Mouse (Mus musculus): ENCODE measurements around the gene Lipc. TPM values are rescaled to one million over a fixed set of nuclear protein-coding genes. Genes with fewer than 3 reads are reported as not detected.

The Lipc gene
- polyA plus RNA-seq, 1 experiment from 2014 or later: 0.19 TPM

DNA sequence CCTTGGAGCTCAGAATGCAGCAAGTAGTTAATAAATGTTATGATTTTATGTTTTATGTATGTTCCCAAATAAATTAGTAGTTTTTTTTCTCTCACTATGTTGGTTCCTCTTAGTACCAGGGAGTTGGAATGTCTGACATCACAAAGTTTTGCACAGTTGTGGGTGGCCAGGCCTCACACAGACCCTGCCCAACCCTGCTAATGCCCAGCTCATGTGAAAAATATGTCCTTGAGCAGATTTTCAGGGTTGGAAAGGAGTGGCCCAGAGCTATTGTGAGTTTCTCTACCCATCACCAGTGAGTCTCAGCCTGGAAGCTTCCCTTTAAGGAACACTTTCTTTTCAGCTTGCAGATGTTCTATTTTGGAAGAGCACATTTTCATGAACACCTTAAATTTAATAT, 24.3 kb downstream of the Lipc start:
- no peak for ATAC-seq
- Histone ChIP-seq H3K4me1 (ENCODE audit: control insufficient read depth, insufficient read depth, low read length) (no peaks in the 10 kb centered on the region), H3K27me3 (ENCODE audit: control insufficient read depth, insufficient read depth, low read depth, low read length) (no peaks in the 10 kb centered on the region), H3K4me2 (ENCODE audit: low read length) (no peak overlapping the region), H3K27ac (ENCODE audit: low read length) (no peak overlapping the region), H3K9ac (ENCODE audit: low read depth, low read length) (no peak overlapping the region), H3K9me3 (replicated peaks; ENCODE audit: control insufficient read depth, low read length, poor library complexity, severe bottlenecking) (no peaks in the 10 kb centered on the region), H3K4me3 (ENCODE audit: low read depth, low read length) (no peak overlapping the region), H3K36me3 (ENCODE audit: control insufficient read depth, insufficient read depth, low read length) (no peaks in the 10 kb centered on the region)

DNA sequence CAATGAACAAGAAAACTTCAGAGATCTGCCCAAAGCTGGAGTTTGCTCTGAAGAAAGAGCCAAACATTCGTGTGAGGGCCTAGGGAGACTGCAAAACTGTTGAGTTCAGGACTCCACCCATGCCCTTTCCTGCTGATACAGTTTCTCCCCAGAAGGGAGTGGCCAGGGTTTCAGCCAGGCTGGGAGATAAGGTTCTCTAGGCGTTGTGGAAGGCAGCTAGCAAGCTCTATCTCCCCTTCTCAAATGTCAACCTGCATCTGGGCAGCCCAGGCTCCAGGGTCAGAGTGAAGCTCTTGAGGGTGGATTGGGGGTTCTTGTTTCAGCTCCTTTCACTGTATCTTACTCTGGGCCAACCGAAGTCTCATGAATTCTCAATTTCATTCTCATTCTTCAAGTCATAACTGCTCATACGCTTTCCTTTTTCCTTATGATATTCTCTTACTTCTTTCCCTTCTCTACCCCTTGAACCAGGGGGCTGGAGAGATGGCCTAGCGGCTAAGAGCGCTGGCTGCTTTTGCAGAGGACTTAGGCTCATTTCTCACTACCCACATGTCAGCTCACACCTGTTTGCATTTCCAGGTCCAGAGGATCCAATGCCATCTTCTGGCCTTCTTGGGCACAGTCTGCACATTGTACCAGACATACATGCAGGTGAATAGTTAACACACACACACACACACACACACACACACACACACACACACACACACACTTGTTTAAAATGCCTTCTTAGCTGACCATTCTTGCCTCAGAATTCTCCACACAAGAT, 25.0 kb downstream of the Lipc start:
- no peak for ATAC-seq
- Histone ChIP-seq H3K4me1 (ENCODE audit: control insufficient read depth, insufficient read depth, low read length) (no peaks in the 10 kb centered on the region), H3K4me2 (ENCODE audit: low read length) (no peak overlapping the region), H3K36me3 (ENCODE audit: control insufficient read depth, insufficient read depth, low read length) (no peaks in the 10 kb centered on the region), H3K27ac (ENCODE audit: low read length) (no peak overlapping the region), H3K27me3 (ENCODE audit: control insufficient read depth, insufficient read depth, low read depth, low read length) (no peaks in the 10 kb centered on the region), H3K9me3 (replicated peaks; ENCODE audit: control insufficient read depth, low read length, poor library complexity, severe bottlenecking) (no peaks in the 10 kb centered on the region), H3K9ac (ENCODE audit: low read depth, low read length) (no peak overlapping the region), H3K4me3 (ENCODE audit: low read depth, low read length) (no peak overlapping the region)
- 81% methylated on average over 6 of the region's 6 CpGs for WGBS

DNA sequence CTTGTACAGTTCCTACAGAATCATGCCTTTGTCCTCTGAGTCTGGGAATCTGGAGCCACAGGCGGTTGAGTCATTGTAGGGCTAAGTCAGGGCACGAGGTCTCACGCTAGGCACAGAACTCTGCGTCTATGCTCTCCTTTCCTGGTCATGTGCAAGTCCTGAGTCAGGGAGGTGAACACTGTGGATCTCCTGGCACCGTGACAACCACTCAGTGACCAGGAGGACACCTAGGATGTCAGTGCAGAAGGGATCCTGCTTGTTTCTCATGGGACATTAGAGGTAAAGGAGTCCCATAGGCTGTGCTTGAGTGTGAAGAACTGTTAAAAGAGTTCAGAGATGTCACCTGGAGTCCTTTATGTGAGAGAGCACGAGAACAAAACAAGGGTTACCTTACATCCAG, 26.8 kb downstream of the Lipc start:
- Histone ChIP-seq H3K4me2 (ENCODE audit: low read length) (no peak overlapping the region), H3K9me3 (replicated peaks; ENCODE audit: control insufficient read depth, low read length, poor library complexity, severe bottlenecking) (no peaks in the 10 kb centered on the region), H3K27me3 (ENCODE audit: control insufficient read depth, insufficient read depth, low read depth, low read length) (no peaks in the 10 kb centered on the region), H3K27ac (ENCODE audit: low read length) (no peak overlapping the region), H3K4me3 (ENCODE audit: low read depth, low read length) (no peak overlapping the region), H3K36me3 (ENCODE audit: control insufficient read depth, insufficient read depth, low read length) (no peaks in the 10 kb centered on the region), H3K9ac (ENCODE audit: low read depth, low read length) (no peak overlapping the region), H3K4me1 (ENCODE audit: control insufficient read depth, insufficient read depth, low read length) (no peaks in the 10 kb centered on the region)
- ATAC-seq: no peak
- 86% methylated on average over 6 of the region's 6 CpGs for WGBS

DNA sequence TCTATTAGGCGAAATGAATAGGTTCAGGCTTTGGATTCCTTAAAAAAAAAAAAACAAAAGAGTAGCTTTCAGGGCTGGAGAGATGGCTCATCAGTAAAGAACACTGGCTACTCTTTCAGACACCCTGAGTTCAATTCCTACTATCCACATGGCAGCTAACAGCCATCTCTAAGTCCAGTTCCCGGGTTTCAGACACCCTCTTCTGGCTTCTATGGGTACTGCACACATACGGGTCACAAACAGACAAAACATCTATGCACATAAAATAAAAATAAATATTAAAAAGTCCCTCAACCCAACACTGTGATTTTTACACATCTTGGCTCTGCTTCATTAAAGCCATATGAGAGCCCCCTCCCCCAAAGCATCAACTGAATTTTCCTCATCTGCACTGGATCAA, 27.3 kb downstream of the Lipc start:
- Histone ChIP-seq H3K27ac (ENCODE audit: low read length) (no peak overlapping the region), H3K36me3 (ENCODE audit: control insufficient read depth, insufficient read depth, low read length) (no peaks in the 10 kb centered on the region), H3K4me1 (ENCODE audit: control insufficient read depth, insufficient read depth, low read length) (no peaks in the 10 kb centered on the region), H3K4me3 (ENCODE audit: low read depth, low read length) (no peak overlapping the region), H3K9me3 (replicated peaks; ENCODE audit: control insufficient read depth, low read length, poor library complexity, severe bottlenecking) (no peaks in the 10 kb centered on the region), H3K27me3 (ENCODE audit: control insufficient read depth, insufficient read depth, low read depth, low read length) (no peaks in the 10 kb centered on the region), H3K4me2 (ENCODE audit: low read length) (no peak overlapping the region), H3K9ac (ENCODE audit: low read depth, low read length) (no peak overlapping the region)
- ATAC-seq: no peak
- 89% methylated on average over 3 of the region's 3 CpGs for WGBS

DNA sequence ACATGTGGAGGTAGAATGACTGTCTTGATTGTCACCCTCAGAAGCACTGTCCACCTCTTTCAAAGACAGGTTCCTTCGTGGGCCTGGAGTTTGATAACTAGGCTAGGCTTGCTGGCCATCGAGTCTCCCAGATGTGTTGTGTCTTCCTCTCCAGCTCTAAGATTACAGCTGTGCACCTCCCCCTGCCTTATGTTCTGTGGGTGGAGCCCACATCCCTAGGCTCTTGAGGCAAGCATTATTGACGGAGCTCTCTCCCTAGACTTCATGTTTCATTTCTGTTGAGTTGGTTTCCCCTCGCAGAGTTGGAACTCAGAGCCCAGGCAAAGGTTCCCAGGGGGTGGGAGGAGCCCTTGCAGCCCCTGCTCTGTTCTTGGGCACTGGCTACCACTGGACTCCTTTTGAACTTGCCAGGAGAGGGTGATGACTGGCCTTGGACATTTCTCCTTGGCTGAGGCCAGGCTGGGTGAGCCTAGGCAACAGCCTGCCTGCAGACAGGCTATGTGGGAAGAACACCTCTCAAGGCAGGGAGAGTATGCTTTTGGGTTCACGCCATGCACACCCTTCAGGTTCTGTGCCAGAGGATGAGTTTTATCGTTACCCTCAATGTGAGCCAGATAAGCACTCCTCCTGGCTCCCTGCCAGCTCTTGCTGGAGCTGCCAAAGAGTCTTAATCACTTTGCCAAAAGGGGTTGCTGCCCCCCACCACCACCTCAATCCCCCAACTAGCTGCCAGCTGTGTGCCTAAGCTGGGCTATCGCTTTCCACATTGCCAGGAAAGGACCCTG, 30.1 kb downstream of the Lipc start:
- Histone ChIP-seq H3K27me3 (ENCODE audit: control insufficient read depth, insufficient read depth, low read depth, low read length) (no peaks in the 10 kb centered on the region), H3K4me2 (ENCODE audit: low read length) (no peak overlapping the region), H3K4me3 (ENCODE audit: low read depth, low read length) (no peak overlapping the region), H3K27ac (ENCODE audit: low read length) (no peak overlapping the region), H3K4me1 (ENCODE audit: control insufficient read depth, insufficient read depth, low read length) (no peaks in the 10 kb centered on the region), H3K9ac (ENCODE audit: low read depth, low read length) (no peak overlapping the region), H3K9me3 (replicated peaks; ENCODE audit: control insufficient read depth, low read length, poor library complexity, severe bottlenecking) (no peaks in the 10 kb centered on the region), H3K36me3 (ENCODE audit: control insufficient read depth, insufficient read depth, low read length) (no peaks in the 10 kb centered on the region)
- WGBS: 56% methylated on average over 7 of the region's 7 CpGs
- ATAC-seq: peak; percentile 62; the same call in 1 of the 2 replicates

DNA sequence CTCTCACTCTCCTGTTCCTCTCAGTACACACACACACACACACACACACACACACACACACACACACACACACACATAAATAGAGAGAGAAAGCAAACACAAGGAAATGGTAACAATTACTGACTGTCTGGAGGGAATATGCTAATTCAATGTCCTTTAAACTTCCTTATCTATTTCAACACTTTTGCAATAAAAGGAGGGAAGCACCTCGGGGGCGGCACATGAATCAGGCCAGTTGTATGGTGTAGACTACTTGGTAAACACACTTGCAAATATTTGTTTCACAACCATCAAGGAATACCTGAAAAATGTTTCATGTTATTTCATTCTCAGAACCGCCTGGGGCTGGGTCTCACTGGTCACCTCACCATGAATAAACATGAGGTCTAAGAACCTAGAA, 30.9 kb downstream of the Lipc start:
- Histone ChIP-seq H3K9me3 (replicated peaks; ENCODE audit: control insufficient read depth, low read length, poor library complexity, severe bottlenecking) (no peaks in the 10 kb centered on the region), H3K4me3 (ENCODE audit: low read depth, low read length) (no peak overlapping the region), H3K36me3 (ENCODE audit: control insufficient read depth, insufficient read depth, low read length) (no peaks in the 10 kb centered on the region), H3K27ac (ENCODE audit: low read length) (no peak overlapping the region), H3K4me1 (ENCODE audit: control insufficient read depth, insufficient read depth, low read length) (no peaks in the 10 kb centered on the region), H3K4me2 (ENCODE audit: low read length) (no peak overlapping the region), H3K9ac (ENCODE audit: low read depth, low read length) (no peak overlapping the region), H3K27me3 (ENCODE audit: control insufficient read depth, insufficient read depth, low read depth, low read length) (no peaks in the 10 kb centered on the region)
- 68% methylated on average over 3 of the region's 3 CpGs for WGBS
- ATAC-seq: no peak

DNA sequence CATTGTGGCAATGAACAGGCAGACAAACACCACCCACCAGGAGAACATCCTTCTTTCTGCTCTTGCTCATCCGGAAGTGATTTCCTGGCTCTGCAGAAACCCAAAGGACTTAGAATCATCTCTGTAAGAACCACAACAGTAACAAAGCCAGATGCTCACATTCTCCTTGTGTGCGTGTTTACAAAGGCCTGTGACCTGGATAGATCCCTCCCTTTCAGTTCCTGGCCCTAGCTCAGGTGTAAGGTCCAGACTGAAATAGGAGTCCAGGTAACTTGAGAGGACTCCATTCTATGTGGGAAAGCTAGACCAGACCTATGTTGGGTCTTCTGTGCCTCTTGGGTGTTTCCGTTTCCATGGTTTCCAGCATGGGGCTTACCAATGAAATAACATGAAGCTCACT, 32.8 kb downstream of the Lipc start:
- Histone ChIP-seq H3K4me2 (ENCODE audit: low read length) (no peak overlapping the region), H3K27ac (ENCODE audit: low read length) (no peak overlapping the region), H3K4me1 (ENCODE audit: control insufficient read depth, insufficient read depth, low read length) (no peaks in the 10 kb centered on the region), H3K36me3 (ENCODE audit: control insufficient read depth, insufficient read depth, low read length) (no peaks in the 10 kb centered on the region), H3K4me3 (ENCODE audit: low read depth, low read length) (no peak overlapping the region), H3K9me3 (replicated peaks; ENCODE audit: control insufficient read depth, low read length, poor library complexity, severe bottlenecking) (no peaks in the 10 kb centered on the region), H3K9ac (ENCODE audit: low read depth, low read length) (no peak overlapping the region), H3K27me3 (ENCODE audit: control insufficient read depth, insufficient read depth, low read depth, low read length) (no peaks in the 10 kb centered on the region)
- no peak for ATAC-seq
- 92% methylated on average over 3 of the region's 3 CpGs for WGBS

DNA sequence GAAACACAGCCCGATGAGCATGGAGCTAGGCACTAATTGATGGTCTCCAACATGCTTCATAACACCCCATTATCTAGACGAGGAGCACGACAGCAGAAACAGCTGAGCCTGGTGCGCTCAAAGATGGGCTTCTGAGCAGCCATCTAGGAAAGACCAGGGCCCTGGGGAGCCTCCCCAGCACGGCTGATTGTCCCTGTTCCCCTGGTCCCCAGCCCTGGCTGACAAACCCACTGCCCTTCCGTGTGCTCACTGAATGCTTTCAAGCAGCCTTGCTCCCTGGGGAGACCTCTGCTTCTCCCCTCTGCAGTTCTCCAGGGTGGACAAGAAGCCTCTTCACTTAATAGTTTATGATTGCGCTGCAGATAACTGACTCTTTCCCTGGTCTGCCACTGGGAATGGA, 35.5 kb downstream of the Lipc start:
- Histone ChIP-seq H3K4me1 (ENCODE audit: control insufficient read depth, insufficient read depth, low read length) (no peaks in the 10 kb centered on the region), H3K9ac (ENCODE audit: low read depth, low read length) (no peak overlapping the region), H3K4me3 (ENCODE audit: low read depth, low read length) (no peak overlapping the region), H3K36me3 (ENCODE audit: control insufficient read depth, insufficient read depth, low read length) (no peaks in the 10 kb centered on the region), H3K4me2 (ENCODE audit: low read length) (no peak overlapping the region), H3K27me3 (ENCODE audit: control insufficient read depth, insufficient read depth, low read depth, low read length) (no peaks in the 10 kb centered on the region), H3K27ac (ENCODE audit: low read length) (no peak overlapping the region), H3K9me3 (replicated peaks; ENCODE audit: control insufficient read depth, low read length, poor library complexity, severe bottlenecking) (no peaks in the 10 kb centered on the region)
- no peak for ATAC-seq
- WGBS: 52% methylated on average over 7 of the region's 7 CpGs

DNA sequence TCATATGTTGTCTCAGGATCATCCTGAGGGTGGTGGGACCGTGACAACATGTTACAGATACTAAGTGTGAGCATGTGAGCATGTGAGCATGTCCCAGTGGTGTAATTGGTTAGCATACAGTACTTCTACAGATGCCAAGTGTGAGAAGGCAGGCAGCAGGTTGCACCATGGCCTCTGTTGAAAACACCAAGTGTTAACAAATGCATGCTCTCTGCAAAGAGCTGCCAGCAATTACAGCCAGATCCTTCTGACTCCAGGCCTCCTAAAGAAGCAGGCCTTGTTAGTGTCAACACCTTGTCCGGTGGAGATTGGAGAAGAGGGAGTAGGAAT, 36.7 kb downstream of the Lipc start:
- 80% methylated on average over 2 of the region's 2 CpGs for WGBS
- H3K9me3 ChIP-seq (replicated peaks; ENCODE audit: control insufficient read depth, low read length, poor library complexity, severe bottlenecking): no peaks in the 10 kb centered on the region
- no peak overlapping the region for H3K9ac ChIP-seq (ENCODE audit: low read depth, low read length)
- H3K27me3 ChIP-seq (ENCODE audit: control insufficient read depth, insufficient read depth, low read depth, low read length): no peaks in the 10 kb centered on the region
- H3K4me2 ChIP-seq (ENCODE audit: low read length): no peak overlapping the region
- H3K4me3 ChIP-seq (ENCODE audit: low read depth, low read length): no peak overlapping the region
- no peak overlapping the region for H3K27ac ChIP-seq (ENCODE audit: low read length)
- no peak for ATAC-seq
- H3K36me3 ChIP-seq (ENCODE audit: control insufficient read depth, insufficient read depth, low read length): no peaks in the 10 kb centered on the region
- H3K4me1 ChIP-seq (ENCODE audit: control insufficient read depth, insufficient read depth, low read length): no peaks in the 10 kb centered on the region
